Mouse (Mus musculus): ENCODE results near the gene Olfr645. TPM values are rescaled to one million over a fixed set of nuclear protein-coding genes. Genes with fewer than 3 reads are reported as not detected.

Olfr645 gene
- polyA plus RNA-seq (2017; shearing (Covaris generic)) = not detected

GRCm38 (mm10) chr7:104085365-104085764 lies at the start of gene Olfr645:
Gene Olfr645 (minus strand): TSS chr7:104085465.

DNA sequence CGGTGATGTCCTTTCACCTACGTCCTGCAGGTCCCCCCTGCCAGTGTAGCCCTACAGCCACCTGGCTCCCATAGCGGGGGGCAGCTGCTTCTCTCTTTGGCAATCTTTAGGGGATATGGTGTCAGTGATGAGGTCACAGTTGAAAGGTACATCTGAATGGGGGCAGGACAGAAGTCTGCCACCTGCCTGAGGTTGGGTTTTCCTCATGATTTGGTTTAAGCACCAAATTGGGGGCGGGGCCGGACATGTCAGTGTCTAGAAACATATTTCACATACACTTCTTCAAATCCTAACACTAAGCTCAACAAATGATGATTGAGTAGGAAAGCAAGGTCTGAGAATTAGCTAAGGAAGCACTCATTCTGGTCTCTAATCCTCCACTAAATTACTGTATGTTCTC lies 44.5 kb upstream of the Olfr645 start, which contains the start of gene Ubqln5:
TSS of gene Ubqln5 (minus strand) at position 101 of the 400 bp plus-strand sequence.

DNA sequence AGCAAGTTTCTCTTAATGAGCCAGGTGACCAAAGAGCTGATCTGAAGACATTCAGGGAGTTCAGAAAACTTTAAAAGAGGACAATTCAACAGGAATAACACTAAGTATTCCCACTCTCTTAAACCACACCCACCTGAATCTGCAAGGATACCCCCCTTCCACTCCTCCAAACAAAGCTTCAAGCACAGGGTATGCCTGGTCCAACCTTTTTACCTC lies 19.4 kb upstream of the Olfr645 start, which contains the start of gene Olfr646:
TSS of gene Olfr646 (plus strand) at position 117 of the 216 bp plus-strand sequence.

DNA sequence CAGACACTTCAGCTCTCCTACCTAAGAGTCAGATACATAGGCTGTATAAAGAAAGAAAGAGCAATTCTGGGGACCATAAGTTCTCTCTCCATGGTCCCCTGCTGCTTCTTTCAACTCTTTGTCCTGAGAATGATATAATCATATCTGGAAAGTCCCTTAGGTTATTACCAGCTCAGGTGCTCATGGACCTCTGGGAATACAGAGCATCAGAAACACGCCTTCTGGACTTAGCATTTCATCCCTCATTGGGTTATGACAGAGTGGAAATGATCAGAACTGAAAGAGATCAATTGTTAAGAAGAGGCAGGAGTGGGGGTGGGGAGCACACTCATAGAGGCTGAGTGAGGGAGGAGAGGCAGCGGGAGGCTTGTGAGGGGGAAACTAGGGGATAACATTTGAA lies 13.5 kb downstream of the Olfr645 start, which contains the start of gene Olfr644:
TSS of gene Olfr644 (minus strand) at position 101 of the 400 bp plus-strand sequence.

DNA sequence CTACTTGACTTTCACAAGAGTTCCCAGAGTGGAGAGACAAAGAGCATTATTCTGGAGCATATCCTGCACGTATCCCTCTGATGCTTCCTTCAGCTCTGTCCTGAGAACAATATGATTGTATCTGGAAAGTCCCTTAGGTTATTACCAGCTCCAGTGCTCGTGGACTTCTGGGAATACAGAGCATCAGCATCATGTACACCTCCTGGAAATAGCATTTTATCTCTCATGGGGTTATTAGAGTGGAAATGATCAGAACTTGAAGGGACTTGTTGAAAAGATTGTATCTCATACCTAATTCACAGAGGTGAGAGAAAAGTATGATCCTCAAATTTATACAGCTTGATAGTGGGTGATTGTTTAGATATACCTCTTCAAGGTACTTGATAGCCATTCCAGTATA lies 23.9 kb downstream of the Olfr645 start, which contains the start of gene 4930516K23Rik:
TSS of gene 4930516K23Rik (minus strand) at position 101 of the 400 bp plus-strand sequence.

DNA sequence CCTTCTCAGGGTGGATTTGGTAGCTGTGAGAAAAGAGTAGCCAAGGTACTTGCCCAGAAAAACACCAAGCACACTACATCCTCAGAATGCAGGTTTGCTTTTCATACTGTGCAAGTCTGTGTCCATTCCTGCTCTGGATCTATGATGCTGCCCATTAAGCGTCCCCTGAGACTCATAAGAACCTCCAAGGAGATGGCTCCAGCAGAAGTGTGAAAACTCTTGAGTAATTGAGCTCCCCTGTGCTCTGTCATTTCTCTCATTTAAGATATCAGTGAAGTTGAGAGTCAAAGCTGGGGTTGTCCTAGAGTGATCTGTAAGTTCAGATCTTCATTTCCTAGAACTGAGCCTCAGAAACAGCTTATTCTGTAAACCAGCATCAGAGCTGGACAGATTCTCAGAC lies 32.7 kb downstream of the Olfr645 start, which contains the start of gene Olfr642:
TSS of gene Olfr642 (minus strand) at position 101 of the 400 bp plus-strand sequence.

DNA sequence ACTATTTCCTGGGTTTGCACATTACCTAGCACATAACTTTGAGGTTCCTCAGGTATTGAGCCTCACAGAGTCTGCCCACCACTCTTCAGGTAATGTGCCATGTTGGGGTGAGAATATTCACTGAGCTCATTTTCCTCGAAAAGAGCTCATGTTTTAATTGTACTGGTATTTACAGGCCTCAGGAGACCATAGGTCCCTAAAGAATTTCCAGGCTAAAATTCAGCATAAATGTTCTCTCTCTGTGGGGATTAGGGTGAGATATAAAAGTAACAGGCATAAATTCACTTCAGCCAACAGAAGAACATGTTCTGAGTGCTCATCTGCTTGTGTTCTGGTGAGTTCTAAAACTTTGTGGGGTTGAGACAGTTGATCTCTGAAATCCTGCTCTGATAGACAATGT lies 50.1 kb downstream of the Olfr645 start, which contains the start of gene Olfr641:
TSS of gene Olfr641 (plus strand) at position 301 of the 400 bp plus-strand sequence.

Other genes starting within 250 kb of the Olfr645 start
- gene Hbb-bh2, start 244.9 kb downstream of the Olfr645 start, polyA plus RNA-seq (2017; shearing (Covaris generic)) = not detected
- gene Hbb-bh1, start 242.3 kb downstream of the Olfr645 start, polyA plus RNA-seq (2017; shearing (Covaris generic)) = not detected
- not detected for gene Hbb-y, start 232.2 kb downstream of the Olfr645 start, polyA plus RNA-seq (2017; shearing (Covaris generic))
- not detected for gene Olfr66, start 199.2 kb downstream of the Olfr645 start, polyA plus RNA-seq (2017; shearing (Covaris generic))
- gene Olfr64, start 191.0 kb downstream of the Olfr645 start, polyA plus RNA-seq (2017; shearing (Covaris generic)) = not detected
- not detected for gene Olfr65, start 182.0 kb downstream of the Olfr645 start, polyA plus RNA-seq (2017; shearing (Covaris generic))
- gene Olfr631, start 156.6 kb downstream of the Olfr645 start, polyA plus RNA-seq (2017; shearing (Covaris generic)) = not detected
- not detected for gene Olfr632, start 151.1 kb downstream of the Olfr645 start, polyA plus RNA-seq (2017; shearing (Covaris generic))
- gene Olfr633, start 141.0 kb downstream of the Olfr645 start, polyA plus RNA-seq (2017; shearing (Covaris generic)) = not detected
- 0.06 TPM for gene Olfr635, start 114.3 kb downstream of the Olfr645 start, polyA plus RNA-seq (2017; shearing (Covaris generic))
- not detected for gene Olfr638, start 86.7 kb downstream of the Olfr645 start, polyA plus RNA-seq (2017; shearing (Covaris generic))
- not detected for gene Olfr639, start 68.2 kb downstream of the Olfr645 start, polyA plus RNA-seq (2017; shearing (Covaris generic))
- gene Olfr640, start 59.9 kb downstream of the Olfr645 start, polyA plus RNA-seq (2017; shearing (Covaris generic)) = not detected
- not detected for gene Olfr641, start 50.0 kb downstream of the Olfr645 start, polyA plus RNA-seq (2017; shearing (Covaris generic))
- not detected for gene Olfr642, start 32.8 kb downstream of the Olfr645 start, polyA plus RNA-seq (2017; shearing (Covaris generic))
- 0.25 TPM for gene 4930516K23Rik, start 24.0 kb downstream of the Olfr645 start, polyA plus RNA-seq (2017; shearing (Covaris generic))
- gene Olfr644, start 13.6 kb downstream of the Olfr645 start, polyA plus RNA-seq (2017; shearing (Covaris generic)) = not detected
- not detected for gene Olfr646, start 19.4 kb upstream of the Olfr645 start, polyA plus RNA-seq (2017; shearing (Covaris generic))
- gene Ubqln5, start 44.4 kb upstream of the Olfr645 start, polyA plus RNA-seq (2017; shearing (Covaris generic)) = not detected
- gene Olfr643, start 51.9 kb upstream of the Olfr645 start, polyA plus RNA-seq (2017; shearing (Covaris generic)) = not detected
- not detected for gene Ubqln3, start 57.8 kb upstream of the Olfr645 start, polyA plus RNA-seq (2017; shearing (Covaris generic))
- not detected for gene Ubqlnl, start 65.1 kb upstream of the Olfr645 start, polyA plus RNA-seq (2017; shearing (Covaris generic))
- not detected for gene Olfm5, start 79.4 kb upstream of the Olfr645 start, polyA plus RNA-seq (2017; shearing (Covaris generic))
- 0.17 TPM for gene Olfr648, start 97.9 kb upstream of the Olfr645 start, polyA plus RNA-seq (2017; shearing (Covaris generic))
- not detected for gene Olfr649, start 110.5 kb upstream of the Olfr645 start, polyA plus RNA-seq (2017; shearing (Covaris generic))
- gene Trim6, start 133.3 kb upstream of the Olfr645 start, polyA plus RNA-seq (2017; shearing (Covaris generic)) = 2.8 TPM
- 27.7 TPM for gene Trim34a, start 159.0 kb upstream of the Olfr645 start, polyA plus RNA-seq (2017; shearing (Covaris generic))
- gene Trim5, start 202.6 kb upstream of the Olfr645 start, polyA plus RNA-seq (2017; shearing (Covaris generic)) = 17.1 TPM
- 110 TPM for gene Trim12a, start 230.0 kb upstream of the Olfr645 start, polyA plus RNA-seq (2017; shearing (Covaris generic))
- gene Trim34b, start 244.0 kb upstream of the Olfr645 start, polyA plus RNA-seq (2017; shearing (Covaris generic)) = not detected

All from effector memory CD4-positive, alpha-beta T cell, adult 5 months (primary cell).